Mouse (Mus musculus) lung, embryonic 14.5 days (tissue): ENCODE results near the gene Inpp5f. TPM values are rescaled to one million over a fixed set of nuclear protein-coding genes. Genes with fewer than 3 reads are reported as not detected.

Experiments
- ATAC-seq: fragments of 200-750 bp; cut with Nextera tagmentation; 2 replicates; pipeline ENCODE4 v1.8.0; 2017; ENCODE audit warnings: mild to moderate bottlenecking, moderate TSS enrichment, moderate library complexity; ENCODE audit not compliant: insufficient read depth
- DNase-seq: peaks from one replicate; pipeline ENCODE4 v3.0.0-alpha.2; 2015
- H3K27ac ChIP-seq: fragments of 300-500 bp; sonication (generic); 2 replicates; pipeline ENCODE4 v1.5.1; 2014; ENCODE audit warnings: low read depth, mild to moderate bottlenecking, moderate library complexity
- H3K27me3 ChIP-seq: fragments of 300-500 bp; sonication (generic); 2 replicates; pipeline ENCODE4 v1.6.1; 2014; ENCODE audit warnings: low read length, control low read depth; ENCODE audit not compliant: insufficient read depth
- H3K36me3 ChIP-seq: fragments of 300-500 bp; sonication (generic); 2 replicates; pipeline ENCODE4 v1.6.1; 2014; ENCODE audit warnings: control low read depth; ENCODE audit not compliant: insufficient read depth
- H3K4me1 ChIP-seq: fragments of 300-500 bp; sonication (generic); 2 replicates; pipeline ENCODE4 v1.6.1; 2014; ENCODE audit warnings: antibody characterized with exemption, control low read depth; ENCODE audit not compliant: insufficient read depth
- H3K4me2 ChIP-seq: fragments of 300-500 bp; sonication (generic); 2 replicates; pipeline ENCODE4 v1.6.1; 2014; ENCODE audit warnings: mild to moderate bottlenecking
- H3K4me3 ChIP-seq: fragments of 300-500 bp; sonication (generic); 2 replicates; pipeline ENCODE4 v1.5.1; 2014; ENCODE audit warnings: low read depth, low read length
- H3K9ac ChIP-seq: fragments of 300-500 bp; sonication (generic); 2 replicates; pipeline ENCODE4 v1.6.1; 2014
- H3K9me3 ChIP-seq: fragments of 300-500 bp; sonication (generic); 2 replicates; pipeline ENCODE4 v1.6.1; 2016; ENCODE audit warnings: low read depth, low read length, control low read depth
- CTCF ChIP-seq: IDR thresholded peaks from 2 replicates; pipeline ENCODE4 v1.5.1; 2016; ENCODE audit warnings: antibody characterized with exemption, low read depth
- WGBS: fragments of 180-500 bp; shearing (Covaris S2); extraction: QIAGEN DNeasy Blood & Tissue Kit; methylation state at CpG from one replicate; pipeline ENCODE4 v1.1.7; 2014; 5-methylcytosine and 5-hydroxymethylcytosine counted together
- polyA plus RNA-seq: library from polyadenylated mRNA; unstranded; fragments of >200 nt; fragmentation: Nextera tagmentation; extraction: Ambion mirVana; gene quantifications from 2 replicates; pipeline ENCODE4 v1.2.1, GENCODE M21; 2014

Gene Inpp5f
- polyA plus RNA-seq, 1 experiment from 2014 or later, result 28.2 TPM

DNA sequence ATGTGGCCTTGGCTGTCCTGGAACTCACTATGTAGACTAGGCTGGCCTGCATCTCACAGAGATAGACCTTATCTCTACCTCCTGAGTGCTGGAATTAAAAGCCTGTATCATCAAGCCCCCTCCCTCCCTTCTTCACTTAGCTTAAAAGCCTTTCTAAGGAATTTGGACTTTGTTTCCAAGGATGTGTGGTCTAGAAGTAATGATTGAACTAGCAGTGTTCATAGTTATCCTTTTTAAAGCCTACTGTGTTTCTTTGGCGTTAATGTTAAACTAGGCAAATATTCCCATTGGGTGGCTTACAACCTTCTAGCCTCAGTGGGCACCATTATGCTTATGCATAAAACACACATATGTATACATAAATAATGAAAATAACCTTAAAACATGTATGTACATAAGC lies 16.6 kb downstream of the Inpp5f start:
- 81% methylated on average over 1 of the region's 1 CpGs for WGBS
- DNase-seq (no peak), ATAC-seq (no peak)
- TF ChIP-seq CTCF, result no peak
- Histone ChIP-seq H3K36me3 (no peaks in the 10 kb centered on the region), H3K9me3 (no peaks in the 10 kb centered on the region), H3K27me3 (no peaks in the 10 kb centered on the region), H3K27ac (no peak overlapping the region), H3K9ac (no peak overlapping the region), H3K4me3 (no peak overlapping the region), H3K4me2 (no peak overlapping the region), H3K4me1 (peaks cover under 1% of the 10 kb centered on the region; the same call in 1 of the 2 replicates)

DNA sequence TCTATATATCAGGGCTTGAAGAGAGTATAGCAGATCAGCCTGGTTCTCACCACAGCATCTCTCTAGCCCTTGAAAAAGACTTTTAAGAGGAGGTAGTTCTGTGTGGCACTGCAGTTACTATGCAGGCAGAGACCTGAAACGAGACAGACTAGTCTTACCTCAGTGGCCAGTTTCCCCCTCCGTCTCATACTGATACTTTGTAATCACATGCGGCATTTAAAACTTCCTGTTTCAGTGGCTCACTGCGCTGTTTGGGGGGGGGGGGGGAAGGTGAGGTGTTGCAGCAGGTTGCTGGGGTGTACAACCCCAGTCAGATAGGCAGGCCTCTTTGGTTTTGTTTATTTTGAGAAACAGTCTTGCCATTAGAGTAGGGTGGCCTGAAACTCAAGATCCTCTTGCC lies 22.0 kb downstream of the Inpp5f start:
- ATAC-seq, result no peak
- DNase-seq, result no peak
- Histone ChIP-seq H3K4me1 (no peaks in the 10 kb centered on the region), H3K9ac (no peak overlapping the region), H3K27me3 (no peaks in the 10 kb centered on the region), H3K27ac (no peak overlapping the region), H3K36me3 (no peaks in the 10 kb centered on the region), H3K4me3 (no peak overlapping the region), H3K4me2 (no peak overlapping the region), H3K9me3 (no peaks in the 10 kb centered on the region)
- no peak for TF ChIP-seq CTCF
- 52% methylated on average over 4 of the region's 4 CpGs for WGBS

DNA sequence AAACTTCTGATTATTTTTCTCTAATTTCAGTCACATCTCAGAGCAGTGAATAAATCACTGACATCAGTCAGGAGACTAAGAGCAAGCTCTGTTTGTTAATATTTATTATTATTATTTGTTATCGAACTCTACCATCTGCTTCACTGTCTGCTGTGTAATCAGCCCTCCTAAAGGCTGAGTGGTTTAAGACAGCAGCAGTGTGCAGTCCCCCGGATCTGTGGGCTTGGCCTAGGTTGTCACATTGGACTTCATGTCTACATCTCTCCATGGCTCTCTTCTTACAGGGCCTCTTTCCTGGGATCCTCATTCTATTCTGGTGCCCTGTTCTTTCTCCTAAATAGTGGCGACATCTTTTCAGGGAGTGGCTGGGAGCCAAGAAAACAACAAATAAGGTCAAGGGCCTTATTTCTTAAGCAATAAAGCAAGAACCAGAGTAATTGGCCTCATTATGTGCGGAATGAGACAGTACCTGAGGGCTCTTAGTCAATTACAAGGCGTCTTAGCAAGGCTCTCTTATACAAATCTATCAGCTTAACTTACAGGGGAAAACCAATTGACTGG lies 28.9 kb downstream of the Inpp5f start:
- DNase-seq, result peak; percentile 19
- Histone ChIP-seq H3K36me3 (no peaks in the 10 kb centered on the region), H3K4me2 (no peak overlapping the region), H3K9ac (no peak overlapping the region), H3K27ac (no peak overlapping the region), H3K4me3 (no peak overlapping the region), H3K27me3 (no peaks in the 10 kb centered on the region), H3K9me3 (no peaks in the 10 kb centered on the region), H3K4me1 (no peaks in the 10 kb centered on the region)
- ATAC-seq, result no peak
- no peak for TF ChIP-seq CTCF
- WGBS, result 71% methylated on average over 5 of the region's 5 CpGs

DNA sequence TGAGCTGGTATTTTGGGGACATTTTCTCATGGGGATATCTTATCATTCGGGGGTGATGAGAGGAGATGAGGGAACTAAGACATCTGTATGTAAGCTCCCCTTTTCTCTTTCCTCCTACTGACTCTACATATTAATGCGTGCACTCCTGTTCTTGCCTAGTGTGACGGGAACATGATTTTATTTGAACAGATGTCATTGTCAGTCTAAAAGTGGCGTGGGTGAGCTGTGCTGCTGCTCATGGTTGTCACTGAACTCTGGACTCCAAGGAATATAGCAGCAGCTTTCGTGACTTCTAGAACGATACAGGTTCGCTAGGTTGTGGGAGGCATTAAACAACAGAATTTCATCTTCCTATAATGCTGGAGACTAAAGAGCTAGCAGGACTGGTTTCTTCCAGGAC lies 30.4 kb downstream of the Inpp5f start:
- Histone ChIP-seq H3K36me3 (no peaks in the 10 kb centered on the region), H3K4me2 (no peak overlapping the region), H3K4me3 (no peak overlapping the region), H3K9me3 (no peaks in the 10 kb centered on the region), H3K4me1 (no peaks in the 10 kb centered on the region), H3K9ac (no peak overlapping the region), H3K27me3 (no peaks in the 10 kb centered on the region), H3K27ac (no peak overlapping the region)
- no peak for TF ChIP-seq CTCF
- WGBS, result 84% methylated on average over 7 of the region's 7 CpGs
- no peak for DNase-seq
- no peak for ATAC-seq

DNA sequence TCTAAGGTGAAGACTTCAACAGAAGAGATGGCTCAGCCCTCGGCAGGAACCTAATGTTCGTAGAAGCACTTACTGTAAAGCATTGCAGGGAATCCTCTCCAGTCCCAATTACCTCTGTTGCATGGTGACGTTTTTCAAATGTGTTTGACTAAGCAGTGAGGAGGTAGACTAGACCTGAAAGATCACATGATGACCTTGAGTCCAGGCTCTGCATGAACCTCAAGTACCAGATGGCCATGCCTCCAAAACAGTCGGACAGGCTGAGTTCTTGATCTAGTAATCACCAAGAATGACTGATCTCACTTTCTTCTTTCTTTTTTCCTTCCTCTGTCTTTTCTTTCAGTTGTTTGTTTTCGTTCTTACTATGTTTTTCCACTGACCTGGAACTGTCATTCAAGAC lies 31.3 kb downstream of the Inpp5f start:
- Histone ChIP-seq H3K27me3 (no peaks in the 10 kb centered on the region), H3K9ac (no peak overlapping the region), H3K9me3 (no peaks in the 10 kb centered on the region), H3K27ac (no peak overlapping the region), H3K4me1 (no peaks in the 10 kb centered on the region), H3K4me2 (no peak overlapping the region), H3K36me3 (no peaks in the 10 kb centered on the region), H3K4me3 (no peak overlapping the region)
- DNase-seq, result no peak
- TF ChIP-seq CTCF, result no peak
- 61% methylated on average over 5 of the region's 5 CpGs for WGBS
- no peak for ATAC-seq

DNA sequence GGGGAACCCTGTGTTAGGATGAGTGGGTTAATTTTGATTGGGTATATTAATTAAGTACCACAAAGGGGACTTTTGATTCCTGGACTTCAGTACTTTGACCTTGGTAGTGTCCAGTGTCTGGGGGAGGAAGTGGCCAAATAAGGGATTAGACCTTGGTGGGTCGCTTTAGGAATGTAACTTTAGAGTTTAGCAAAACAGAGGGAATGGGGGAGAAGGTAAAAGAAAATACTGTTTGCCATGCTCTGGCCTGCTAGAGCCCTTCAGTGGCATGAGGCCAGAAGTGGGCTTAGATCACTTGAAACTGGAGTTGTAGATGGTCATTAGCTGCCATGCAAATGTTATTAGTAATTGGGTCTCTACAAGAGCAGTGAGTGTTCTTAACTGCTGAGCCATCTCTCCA lies 45.8 kb downstream of the Inpp5f start:
- H3K4me2 ChIP-seq, result no peak overlapping the region
- no peaks in the 10 kb centered on the region for H3K36me3 ChIP-seq
- no peaks in the 10 kb centered on the region for H3K4me1 ChIP-seq
- WGBS, result 88% methylated on average over 1 of the region's 1 CpGs
- no peak overlapping the region for H3K27ac ChIP-seq
- no peak for TF ChIP-seq CTCF
- H3K27me3 ChIP-seq, result no peaks in the 10 kb centered on the region
- H3K9me3 ChIP-seq, result no peaks in the 10 kb centered on the region
- no peak for DNase-seq
- H3K9ac ChIP-seq, result no peak overlapping the region
- ATAC-seq, result no peak
- H3K4me3 ChIP-seq, result no peak overlapping the region

DNA sequence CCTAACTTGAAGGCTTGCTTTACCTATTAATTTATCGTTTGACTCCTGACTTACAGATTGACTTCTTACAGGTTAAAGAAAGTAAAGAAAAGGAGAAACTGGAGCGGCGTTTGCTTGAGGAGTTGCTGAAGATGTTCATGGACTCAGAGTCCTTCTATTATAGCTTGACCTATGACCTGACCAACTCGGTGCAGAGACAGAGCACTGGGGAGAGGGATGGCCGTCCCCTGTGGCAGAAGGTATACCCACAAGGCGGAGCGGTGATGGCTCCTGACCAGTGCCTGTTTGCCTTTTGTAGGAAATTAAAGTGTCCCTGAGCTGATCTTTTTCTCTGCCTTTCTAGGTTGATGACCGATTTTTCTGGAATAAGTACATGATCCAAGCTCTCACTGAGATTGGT lies 52.8 kb downstream of the Inpp5f start:
- DNase-seq, result no peak
- Histone ChIP-seq H3K4me2 (no peak overlapping the region), H3K36me3 (no peaks in the 10 kb centered on the region), H3K4me3 (no peak overlapping the region), H3K4me1 (no peaks in the 10 kb centered on the region), H3K9ac (no peak overlapping the region), H3K9me3 (no peaks in the 10 kb centered on the region), H3K27ac (no peak overlapping the region), H3K27me3 (no peaks in the 10 kb centered on the region)
- 88% methylated on average over 8 of the region's 8 CpGs for WGBS
- ATAC-seq, result no peak
- TF ChIP-seq CTCF, result no peak
